Mouse (Mus musculus): ENCODE results near the gene Foxe3.

Gene Foxe3

GRCm38 (mm10) chr4:114882232-114882631 lies 43.6 kb downstream of the Foxe3 start:
- in situ Hi-C loops (cut with MseI, MboI): no loop called here

- in situ Hi-C loops (cut with MseI, MboI): no loop called here
Measured at GRCm38 (mm10) chr4:114876441-114876972, 49.3 kb downstream of the Foxe3 start.
